Mouse (Mus musculus): ENCODE measurements at regions not wholly inside any gene's neighbourhood (a gene's known extent, or its start where the extent isn't known, plus 50 kb on each side); places are given as distances from the start of the nearest gene placed in this dataset.

DNA sequence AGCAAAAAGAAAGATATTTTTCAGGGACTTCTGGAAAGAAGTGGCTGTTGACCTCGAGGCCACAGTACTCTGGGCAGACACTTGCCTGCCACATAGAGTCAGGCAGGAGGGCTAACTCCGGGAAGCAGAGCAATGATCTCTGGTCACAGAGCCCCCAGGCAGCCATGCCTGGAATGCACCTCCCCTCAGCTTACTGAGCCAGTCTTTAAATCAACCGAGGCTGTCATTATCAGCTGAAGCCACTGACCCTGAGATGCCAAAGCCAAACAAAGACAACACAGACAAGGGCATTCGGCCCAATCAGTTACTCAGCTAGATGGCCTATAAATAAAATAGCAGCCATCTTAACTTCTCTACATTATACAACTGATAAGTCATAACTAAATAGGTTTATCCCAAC is 52.2 kb upstream of the Foxo6 start:
- in situ Hi-C loops (cut with MboI; ENCODE audit: unreplicated experiment in 2 of 2), result no loop called here

- in situ Hi-C loops (cut with MboI; ENCODE audit: unreplicated experiment in 2 of 2), result no loop called here
Measured at GRCm38 (mm10) chr4:120340686-120341085, 53.5 kb upstream of the Foxo6 start.

GRCm38 (mm10) chr4:120341933-120342332 is 54.8 kb upstream of the Foxo6 start:
- in situ Hi-C loops (cut with MboI; ENCODE audit: unreplicated experiment in 2 of 2), result no loop called here

- in situ Hi-C loops (cut with MboI; ENCODE audit: unreplicated experiment in 2 of 2), result no loop called here
Measured at GRCm38 (mm10) chr4:120342658-120343057, 55.5 kb upstream of the Foxo6 start.

DNA sequence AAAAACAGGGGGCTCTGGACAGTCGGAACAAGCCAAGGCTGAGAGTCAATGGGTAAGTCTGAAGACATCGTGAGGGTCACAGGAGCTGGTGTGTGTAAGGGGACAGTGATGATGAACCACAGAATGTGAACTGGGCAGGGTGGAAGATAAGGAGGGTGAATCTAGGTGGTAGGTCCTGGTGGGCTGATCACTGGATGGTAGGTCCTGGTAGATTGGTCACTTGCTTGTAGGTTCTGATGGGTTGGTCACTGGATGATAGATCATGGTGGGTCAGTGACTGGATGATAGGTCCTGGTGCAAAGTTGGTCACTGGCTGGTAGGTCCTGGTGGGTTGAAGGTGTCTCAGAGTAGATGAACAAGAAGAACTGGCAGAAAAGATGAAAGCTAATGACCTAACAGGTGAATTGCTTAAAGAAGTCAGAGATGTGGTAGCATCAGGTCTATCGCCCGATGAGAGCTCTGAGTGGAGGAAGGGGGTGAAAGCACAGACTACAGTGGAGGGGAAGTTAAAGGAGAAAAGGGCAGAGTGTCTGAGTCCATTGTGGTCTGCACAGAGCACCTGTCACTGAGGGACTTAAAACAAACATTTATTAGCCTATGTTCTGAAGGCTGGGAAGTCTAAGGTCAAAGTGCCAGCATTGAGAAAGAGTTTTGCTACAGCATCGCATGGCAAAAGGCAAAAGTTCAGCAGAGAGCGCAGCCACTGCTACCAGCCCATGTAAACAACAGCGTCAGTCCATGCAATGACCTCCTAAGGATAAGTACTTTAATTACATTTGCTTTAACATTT is 58.7 kb upstream of the Foxo6 start:
- in situ Hi-C loops (cut with MboI; ENCODE audit: unreplicated experiment in 2 of 2), result no loop called here

DNA sequence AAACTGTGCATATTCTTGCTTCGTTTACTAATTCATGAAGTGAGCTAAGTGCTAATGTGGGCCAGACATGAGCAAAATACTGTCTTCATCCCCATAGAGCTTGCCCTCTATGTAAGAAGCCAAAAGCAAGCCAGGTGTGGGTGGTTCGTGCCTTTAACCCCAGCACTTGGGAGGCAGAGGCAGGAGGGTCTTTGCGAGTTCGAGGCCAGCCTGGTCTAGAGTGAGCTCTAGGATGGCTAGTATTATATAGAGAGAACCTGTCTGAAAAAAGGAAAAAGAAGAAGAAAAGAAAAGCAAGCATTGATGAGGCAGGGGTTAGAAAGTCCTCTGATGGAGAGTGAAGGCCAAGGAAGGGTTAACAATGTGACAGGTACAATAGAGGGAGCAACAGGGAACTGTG is 55.2 kb upstream of the Scmh1 start:
- in situ Hi-C loops (cut with MboI; ENCODE audit: unreplicated experiment in 2 of 2), result loop anchor here in 1 of 2 experiments (25.0 kb wide), 1 partner anchor 438 kb away; no protein-coding TSS in a partner anchor

GRCm38 (mm10) chr4:120353784-120354183 is 51.3 kb upstream of the Scmh1 start:
- in situ Hi-C loops (cut with MboI; ENCODE audit: unreplicated experiment in 2 of 2), result loop anchor here in 1 of 2 experiments (25.0 kb wide), 1 partner anchor 441 kb away; no protein-coding TSS in a partner anchor
